13 mouse cellular contexts compared by ENCODE assay signal in the genomic region with DNA sequence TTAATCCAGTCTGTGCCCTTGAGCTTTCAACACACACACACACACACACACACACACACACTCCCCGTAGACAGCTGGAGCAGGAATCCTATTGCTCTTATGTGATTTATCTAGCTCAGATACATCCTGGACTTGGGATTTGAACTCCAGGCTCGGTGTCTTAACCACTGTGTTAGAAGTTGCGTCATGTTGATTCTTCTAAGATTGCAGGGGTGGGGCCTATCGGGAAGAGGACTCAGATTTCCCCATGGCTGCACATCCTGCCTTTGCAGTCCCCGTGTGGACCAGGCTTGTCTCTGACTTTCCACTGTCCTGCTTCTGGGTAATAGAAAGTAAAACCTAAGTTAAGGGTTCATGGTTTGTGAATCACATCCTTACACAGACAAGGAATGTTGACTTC. TPM values are rescaled to one million over a fixed set of nuclear protein-coding genes. Genes with fewer than 3 reads are reported as not detected.
DNase-seq lines count a peak whose midpoint lies in the region; ATAC-seq lines count a peak whose summit lies in the region.
"Had no signal": no experiment of that assay in that cellular context is flagged by ENCODE, and none has a peak within 500 bp of the region (broad histone marks: within the 10 kb centered on the region; RNA-seq: fewer than 3 reads in every experiment).

No protein-coding gene starts in this region.

- 31% methylated on average over 5 of the region's 5 CpGs for WGBS in liver, embryonic 16.5 days (ENCODE audit: insufficient replicate concordance)
- WGBS in hindbrain, embryonic 12.5 days: 73% methylated on average over 5 of the region's 5 CpGs
- 49% methylated on average over 5 of the region's 5 CpGs for WGBS in kidney, embryonic 14.5 days

- no peaks in the 10 kb centered on the region for H3K36me3 ChIP-seq in liver, embryonic 16.5 days (ENCODE audit: control insufficient read depth, insufficient read depth)
- peaks cover 4% of the 10 kb centered on the region; the same call in 1 of the 2 replicates for H3K36me3 ChIP-seq in hindbrain, embryonic 12.5 days
- peaks cover 4% of the 10 kb centered on the region; the same call in 1 of the 2 replicates for H3K36me3 ChIP-seq in kidney, embryonic 14.5 days (ENCODE audit: control insufficient read depth, insufficient read depth, low read length)

- H3K4me2 ChIP-seq in liver, embryonic 16.5 days (ENCODE audit: low read depth, low read length): 0 out of 2 replicates have a peak overlapping the region, but pooled peaks have one; percentile 97
- H3K4me2 ChIP-seq in hindbrain, embryonic 12.5 days (replicated peaks): no peak overlapping the region
- H3K4me2 ChIP-seq in kidney, embryonic 14.5 days (replicated peaks; ENCODE audit: low read depth, low read length): no peak overlapping the region
- H3K4me2 ChIP-seq: limb, embryonic 12.5 days had no signal

- H3K4me1 ChIP-seq in brown adipose tissue, adult 24 weeks (ENCODE audit: control insufficient read depth, insufficient read depth, insufficient read length, low read length): peaks cover 11% of the 10 kb centered on the region
- H3K4me1 ChIP-seq in liver, embryonic 16.5 days (ENCODE audit: control insufficient read depth, low read depth, low read length): peaks cover 33% of the 10 kb centered on the region
- peaks cover 15% of the 10 kb centered on the region for H3K4me1 ChIP-seq in hindbrain, embryonic 12.5 days
- peaks cover 12% of the 10 kb centered on the region for H3K4me1 ChIP-seq in kidney, embryonic 14.5 days (ENCODE audit: control insufficient read depth, insufficient read depth, low read length)

- no peak for ATAC-seq in liver, embryonic 16.5 days (ENCODE audit: low read depth)
- no peak for ATAC-seq in hindbrain, embryonic 12.5 days (ENCODE audit: low FRiP score)
- no peak for ATAC-seq in kidney, embryonic 14.5 days (ENCODE audit: low FRiP score, low TSS enrichment)
- ATAC-seq: forebrain, embryonic 13.5 days had no signal

- no peaks in the 10 kb centered on the region for H3K27me3 ChIP-seq in liver, embryonic 16.5 days (ENCODE audit: control insufficient read depth, insufficient read depth, low read depth, low read length)
- H3K27me3 ChIP-seq in hindbrain, embryonic 12.5 days: no peaks in the 10 kb centered on the region
- no peaks in the 10 kb centered on the region for H3K27me3 ChIP-seq in kidney, embryonic 14.5 days (ENCODE audit: control insufficient read depth, insufficient read depth, low read length)
- H3K27me3 ChIP-seq: embryonic facial prominence, embryonic 13.5 days; forebrain, embryonic 13.5 days; limb, embryonic 12.5 days had no signal

- H3K4me3 ChIP-seq in brown adipose tissue, adult 24 weeks (ENCODE audit: insufficient read depth, low read depth, low read length): no peak overlapping the region
- no peak overlapping the region for H3K4me3 ChIP-seq in liver, embryonic 16.5 days (ENCODE audit: low read depth, low read length)
- no peak overlapping the region for H3K4me3 ChIP-seq in hindbrain, embryonic 12.5 days
- H3K4me3 ChIP-seq in kidney, embryonic 14.5 days (ENCODE audit: low read length): no peak overlapping the region

- H3K9ac ChIP-seq in liver, embryonic 16.5 days (ENCODE audit: low read depth, low read length): no peak overlapping the region
- H3K9ac ChIP-seq in hindbrain, embryonic 12.5 days: no peak overlapping the region
- no peak overlapping the region for H3K9ac ChIP-seq in kidney, embryonic 14.5 days (ENCODE audit: low read depth, low read length)

- no peaks in the 10 kb centered on the region for H3K9me3 ChIP-seq in liver, embryonic 16.5 days (replicated peaks; ENCODE audit: control insufficient read depth, low read length)
- no peaks in the 10 kb centered on the region for H3K9me3 ChIP-seq in hindbrain, embryonic 12.5 days (replicated peaks)
- H3K9me3 ChIP-seq in kidney, embryonic 14.5 days (ENCODE audit: control insufficient read depth, low read length): no peaks in the 10 kb centered on the region
- H3K9me3 ChIP-seq: embryonic facial prominence, embryonic 13.5 days; forebrain, embryonic 13.5 days; limb, embryonic 12.5 days had no signal

- DNase-seq in lung, postnatal 36 days: peak; percentile 15
- DNase-seq in lung, adult 18-20 months: no peak
- DNase-seq in cerebellum, adult 9-10 months: no peak
- DNase-seq: adrenal gland, postnatal 14 days; kidney, postnatal 36 days; thymus, adult 18-20 months had no signal

- peak overlapping the region; percentile 19; the same call in 1 of the 2 replicates for H3K27ac ChIP-seq in brown adipose tissue, adult 24 weeks (replicated peaks; ENCODE audit: low read depth, low read length)
- no peak overlapping the region for H3K27ac ChIP-seq in liver, embryonic 16.5 days (ENCODE audit: low read length)
- H3K27ac ChIP-seq in hindbrain, embryonic 12.5 days: no peak overlapping the region
- no peak overlapping the region for H3K27ac ChIP-seq in kidney, embryonic 14.5 days (ENCODE audit: low read depth, low read length)
- H3K27ac ChIP-seq: embryonic facial prominence, embryonic 13.5 days; forebrain, embryonic 13.5 days; limb, embryonic 12.5 days had no signal

RNA-seq across cellular contexts. Expression of gene Naa25, which starts 2.3 kb away (rescaled TPM):
- polyA plus RNA-seq in brown adipose tissue, adult 24 weeks (2012; ENCODE audit: insufficient read depth, insufficient read length, missing spikeins): 15.3 and 19.5 TPM in 2 replicates
- 16.8 and 19.0 TPM in 2 replicates for polyA plus RNA-seq in liver, embryonic 16.5 days (2015; fragmentation: Nextera tagmentation; extraction: Ambion mirVana)
- 42.7 and 43.3 TPM in 2 replicates for polyA plus RNA-seq in hindbrain, embryonic 12.5 days (2016; fragmentation: Nextera tagmentation; extraction: Ambion mirVana)
- polyA plus RNA-seq in kidney, embryonic 14.5 days (2014; fragmentation: Nextera tagmentation; extraction: Ambion mirVana): 32.8 and 49.7 TPM in 2 replicates

RNA-seq across cellular contexts. Expression of gene Trafd1, which starts 14.6 kb away (rescaled TPM):
- polyA plus RNA-seq in brown adipose tissue, adult 24 weeks (2012; ENCODE audit: insufficient read depth, insufficient read length, missing spikeins): 27.3 and 29.2 TPM in 2 replicates
- 24.5 and 24.8 TPM in 2 replicates for polyA plus RNA-seq in liver, embryonic 16.5 days (2015; fragmentation: Nextera tagmentation; extraction: Ambion mirVana)
- polyA plus RNA-seq in hindbrain, embryonic 12.5 days (2016; fragmentation: Nextera tagmentation; extraction: Ambion mirVana): 115 and 116 TPM in 2 replicates
- 31.6 and 50.1 TPM in 2 replicates for polyA plus RNA-seq in kidney, embryonic 14.5 days (2014; fragmentation: Nextera tagmentation; extraction: Ambion mirVana)

RNA-seq across cellular contexts. Expression of gene Tmem116, which starts 51.6 kb away (rescaled TPM):
- polyA plus RNA-seq in brown adipose tissue, adult 24 weeks (2012; ENCODE audit: insufficient read depth, insufficient read length, missing spikeins): 0.88 and 3.7 TPM in 2 replicates
- polyA plus RNA-seq in liver, embryonic 16.5 days (2015; fragmentation: Nextera tagmentation; extraction: Ambion mirVana): 0.98 and 1.2 TPM in 2 replicates
- 1.4 and 1.8 TPM in 2 replicates for polyA plus RNA-seq in hindbrain, embryonic 12.5 days (2016; fragmentation: Nextera tagmentation; extraction: Ambion mirVana)
- polyA plus RNA-seq in kidney, embryonic 14.5 days (2014; fragmentation: Nextera tagmentation; extraction: Ambion mirVana): 3.7 and 5.0 TPM in 2 replicates

RNA-seq across cellular contexts. Expression of gene Erp29, which starts 52.2 kb away (rescaled TPM):
- polyA plus RNA-seq in brown adipose tissue, adult 24 weeks (2012; ENCODE audit: insufficient read depth, insufficient read length, missing spikeins): 37.8 and 38.4 TPM in 2 replicates
- 80.4 and 86.0 TPM in 2 replicates for polyA plus RNA-seq in liver, embryonic 16.5 days (2015; fragmentation: Nextera tagmentation; extraction: Ambion mirVana)
- 139 and 145 TPM in 2 replicates for polyA plus RNA-seq in hindbrain, embryonic 12.5 days (2016; fragmentation: Nextera tagmentation; extraction: Ambion mirVana)
- polyA plus RNA-seq in kidney, embryonic 14.5 days (2014; fragmentation: Nextera tagmentation; extraction: Ambion mirVana): 136 and 142 TPM in 2 replicates
